Mouse (Mus musculus) c-Kit-positive CD71-positive TER-119-negative erythroid progenitor cells, embryonic 14.5 days (primary cell): Measurements from ENCODE around the gene Vps37d.
"Not testable (repeated sequence)": the region's sequence is repeated elsewhere in the genome, so short reads cannot be mapped to it uniquely, and the experiment has no call there.

Experiments used
- DNase-seq: peaks from one replicate; pipeline ENCODE4 v3.0.0-alpha.2; 2013; ENCODE audit warnings: low read depth

Vps37d gene

DNA sequence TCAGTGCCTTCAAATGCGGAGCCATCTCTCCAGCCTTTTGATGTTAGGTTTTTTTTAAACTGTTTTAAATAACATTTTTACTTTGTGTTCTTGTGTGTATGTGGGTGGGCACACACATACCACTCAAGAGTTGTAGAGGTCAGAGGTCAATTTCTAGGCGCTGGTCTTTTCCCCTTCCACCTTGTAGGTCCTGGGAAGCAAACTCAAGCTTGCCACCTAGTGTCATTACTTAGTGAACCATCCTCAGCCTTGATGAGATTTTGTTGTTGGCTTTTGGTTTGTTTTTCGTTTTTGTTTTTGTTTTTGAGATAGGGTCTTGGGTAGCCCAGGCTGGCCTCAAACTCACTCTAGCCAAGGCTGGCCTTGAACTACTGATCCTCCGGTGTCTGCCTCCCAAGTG lies 2.4 kb downstream of the Vps37d start:
- DNase-seq = no peak

DNA sequence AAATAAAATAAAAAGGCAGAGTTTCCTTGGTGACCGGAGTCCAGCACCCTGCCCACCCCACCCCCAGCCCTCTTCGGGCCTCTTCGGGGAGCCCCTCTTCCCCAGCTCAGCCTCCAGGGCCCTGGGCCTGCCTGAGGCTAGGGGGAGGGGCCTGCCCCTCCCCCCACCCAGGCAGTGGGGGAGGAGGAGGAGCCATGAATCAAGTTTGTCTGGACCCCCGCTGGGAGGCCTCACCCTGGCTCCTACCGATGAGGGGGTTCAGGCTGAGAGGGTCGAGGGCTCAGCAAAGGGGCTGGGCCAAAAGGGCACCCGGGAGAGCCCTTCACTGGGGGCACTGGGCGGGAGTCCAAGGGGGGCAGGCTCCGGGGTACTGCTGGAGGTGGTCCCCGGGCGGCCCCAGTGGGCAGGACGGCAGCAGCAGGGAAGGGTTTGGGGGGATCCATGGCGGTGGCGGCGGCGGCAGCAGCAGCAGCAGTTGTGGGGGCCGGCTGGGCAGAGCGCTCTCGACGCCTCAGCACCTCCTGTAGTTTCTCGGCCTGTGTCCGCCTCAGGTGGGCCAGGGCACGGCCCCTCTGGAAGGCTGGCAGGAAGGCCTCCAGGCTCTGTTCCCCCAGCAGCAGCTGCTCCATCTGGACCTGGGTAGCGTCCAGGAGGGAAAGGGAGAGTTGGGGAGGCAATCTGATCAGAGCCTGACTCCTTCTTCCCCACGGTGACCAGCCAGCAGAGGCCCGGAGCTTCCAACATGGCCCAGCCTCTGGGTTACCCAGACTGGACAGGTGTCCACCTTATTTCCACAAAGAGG lies 4.5 kb downstream of the Vps37d start:
- no peak for DNase-seq

- no peak for DNase-seq
Observed at GRCm38 (mm10) chr5:135072720-135073119, 5.3 kb downstream of the Vps37d start.

GRCm38 (mm10) chr5:135072061-135072460 lies 6.0 kb downstream of the Vps37d start:
- DNase-seq = no peak

- DNase-seq = no peak
Observed at GRCm38 (mm10) chr5:135070448-135070847, 7.6 kb downstream of the Vps37d start.

DNA sequence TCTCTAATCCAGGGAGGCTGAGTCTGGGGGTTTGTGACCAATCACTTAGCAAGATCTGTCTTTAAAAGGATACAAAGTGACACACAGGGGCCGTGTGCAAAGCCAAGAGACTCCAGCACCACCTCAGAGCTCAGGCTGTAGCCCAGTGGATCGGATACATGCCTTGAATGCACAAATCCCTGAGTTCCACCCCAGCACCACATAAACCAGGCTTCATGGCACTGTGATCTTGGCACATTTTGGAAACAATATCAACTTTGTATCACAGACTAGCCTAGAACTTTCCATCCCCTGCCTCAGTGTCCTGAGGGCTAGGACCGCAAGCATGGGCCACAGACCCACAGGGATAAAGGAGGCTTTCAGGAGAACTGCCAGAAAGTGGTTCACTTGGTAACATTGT lies 12.1 kb downstream of the Vps37d start:
- DNase-seq = no peak

GRCm38 (mm10) chr5:135064909-135065446 lies 13.1 kb downstream of the Vps37d start, which contains the start of gene Bud23:
Gene Bud23, minus strand, starts transcription at chr5:135064959.
- DNase-seq = not testable (repeated sequence)

GRCm38 (mm10) chr5:135064382-135064766 lies 13.7 kb downstream of the Vps37d start:
- no peak for DNase-seq

DNA sequence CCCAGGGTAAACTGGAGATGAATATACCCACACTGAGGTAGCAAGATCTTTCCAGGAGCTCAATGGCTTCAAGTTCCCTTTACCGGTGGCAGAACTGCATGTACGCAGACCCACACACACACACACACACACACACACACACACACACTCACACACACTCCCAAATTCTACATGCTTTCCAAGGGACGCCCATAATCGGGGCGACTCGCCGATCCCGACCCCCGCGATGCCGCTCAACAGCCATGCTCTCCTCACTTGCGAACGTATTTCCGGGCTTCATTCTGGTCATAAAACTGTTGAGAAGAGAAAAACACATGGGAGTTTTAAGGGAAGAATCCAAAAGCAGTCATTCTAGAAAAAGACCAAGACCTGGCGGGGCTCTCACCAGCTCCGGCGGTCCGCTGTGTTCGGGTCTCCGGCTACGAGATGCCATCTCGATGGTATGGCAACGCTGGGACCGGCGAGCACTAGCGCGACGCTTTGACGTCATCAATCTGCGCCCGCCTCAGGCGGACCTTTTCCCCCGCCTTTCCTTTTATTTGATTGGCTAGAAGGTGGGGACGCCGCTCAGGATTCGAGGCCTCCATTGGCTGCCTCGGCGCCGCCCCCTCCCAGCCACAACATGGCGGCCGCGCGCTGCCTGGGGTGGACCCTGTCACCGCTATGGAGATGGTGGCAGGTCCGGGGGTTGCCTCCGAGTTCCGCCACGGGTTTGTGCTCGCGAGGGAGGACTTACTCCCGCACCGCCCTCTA lies 14.3 kb downstream of the Vps37d start, which contains the start of gene Dnajc30:
TSS of gene Dnajc30 (plus strand) at position 574 of the 753 bp plus-strand sequence.
- DNase-seq = peak; percentile 95

- DNase-seq = no peak
Observed at GRCm38 (mm10) chr5:135053356-135053755, 24.7 kb downstream of the Vps37d start.

DNA sequence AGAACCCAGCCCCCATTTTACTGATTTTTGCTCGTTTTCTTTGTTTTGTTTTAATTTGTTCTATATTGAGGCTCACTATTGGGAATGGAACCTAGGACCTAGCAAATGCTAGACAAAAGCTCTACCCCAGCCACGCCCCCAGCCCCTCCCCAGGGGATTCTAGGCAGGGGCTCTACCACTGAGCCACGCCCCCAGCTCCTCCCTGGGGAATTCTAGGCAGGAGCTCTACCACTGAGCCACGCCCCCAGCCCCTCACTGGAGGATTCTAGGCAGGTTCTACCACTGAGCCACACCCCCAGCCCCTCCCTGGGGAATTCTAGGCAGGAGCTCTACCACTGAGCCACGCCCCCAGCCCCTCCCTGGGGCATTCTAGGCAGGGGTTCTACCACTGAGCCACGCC lies 28.8 kb downstream of the Vps37d start:
- not testable (repeated sequence) for DNase-seq

GRCm38 (mm10) chr5:135048539-135048938 lies 29.5 kb downstream of the Vps37d start:
- DNase-seq = no peak

- no peak for DNase-seq
Observed at GRCm38 (mm10) chr5:135044575-135044974, 33.5 kb downstream of the Vps37d start.

DNA sequence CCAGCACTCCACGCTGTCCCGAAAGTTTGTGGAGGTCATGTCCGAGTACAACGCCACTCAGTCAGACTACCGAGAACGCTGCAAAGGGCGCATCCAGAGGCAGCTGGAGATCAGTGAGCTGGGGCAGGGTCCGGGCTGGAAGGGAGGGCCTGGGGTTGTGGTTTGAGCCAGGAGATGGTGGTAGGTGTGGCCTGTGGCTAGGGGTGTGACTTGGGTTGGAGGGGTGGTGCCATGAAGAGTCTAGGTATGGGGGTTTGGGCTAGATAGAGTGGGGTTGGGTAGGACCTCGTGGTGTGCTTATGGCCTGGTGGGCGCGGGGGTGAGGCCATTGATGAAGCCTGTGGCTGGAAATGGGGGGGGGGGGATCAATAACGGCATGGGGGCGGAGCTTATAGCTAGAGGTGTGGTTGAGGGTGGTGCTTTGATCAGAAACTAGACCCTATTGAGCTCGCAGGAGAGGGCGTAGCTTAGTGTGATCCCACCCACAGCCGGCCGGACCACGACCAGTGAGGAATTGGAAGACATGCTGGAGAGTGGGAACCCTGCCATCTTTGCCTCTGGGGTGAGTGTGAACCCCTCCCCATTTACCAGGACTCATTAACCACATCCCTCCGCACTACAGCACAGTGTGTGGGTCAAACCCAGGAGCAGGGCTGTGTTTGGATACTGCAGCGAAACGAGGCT lies 35.8 kb downstream of the Vps37d start:
- DNase-seq = no peak

GRCm38 (mm10) chr5:135040777-135041176 lies 37.3 kb downstream of the Vps37d start:
- no peak for DNase-seq

GRCm38 (mm10) chr5:135040059-135040458 lies 38.0 kb downstream of the Vps37d start:
- DNase-seq = no peak

- no peak for DNase-seq
Observed at GRCm38 (mm10) chr5:135039541-135039940, 38.5 kb downstream of the Vps37d start.

DNA sequence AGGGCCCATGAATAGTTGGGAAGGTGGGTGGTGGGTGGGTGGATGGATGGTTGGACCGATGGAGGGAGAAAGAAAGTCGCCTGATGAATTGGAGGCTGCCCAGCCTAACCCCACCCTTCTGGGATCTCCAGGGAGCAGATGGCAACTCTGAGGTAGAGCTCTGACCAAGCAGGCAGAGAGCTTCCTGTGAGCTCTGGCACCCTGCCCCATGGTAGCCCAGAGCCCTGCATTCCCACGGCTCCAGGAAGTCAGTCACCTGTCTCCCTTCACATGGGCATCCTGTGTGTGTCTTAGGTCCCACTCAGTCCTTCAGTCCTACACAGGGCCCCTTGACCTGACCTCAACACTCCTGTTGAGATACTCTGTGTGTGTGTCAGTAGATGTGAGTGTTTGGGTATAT lies 40.1 kb downstream of the Vps37d start:
- DNase-seq = no peak

- no peak for DNase-seq
Observed at GRCm38 (mm10) chr5:135035608-135036359, 42.3 kb downstream of the Vps37d start.

DNA sequence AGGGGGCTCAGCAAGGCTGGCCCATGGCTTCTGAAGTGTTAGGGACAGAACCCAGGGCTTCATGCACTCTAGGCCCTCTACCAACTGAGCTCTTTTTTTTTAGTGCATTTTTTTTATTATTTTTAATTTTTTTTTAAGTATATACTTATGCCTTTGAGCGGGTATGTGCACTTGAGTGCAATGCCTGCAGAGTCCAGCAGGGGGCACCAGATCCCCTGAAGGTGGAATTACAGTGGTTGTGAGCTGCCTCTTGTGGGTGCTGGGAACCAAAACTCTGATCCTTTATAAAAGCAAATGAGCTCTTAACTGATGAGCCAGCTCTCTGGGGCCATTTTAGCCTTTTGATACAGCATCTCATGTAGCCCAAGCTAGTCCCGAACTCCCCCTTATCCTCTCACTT lies 43.5 kb downstream of the Vps37d start:
- DNase-seq = no peak

GRCm38 (mm10) chr5:135032581-135032980 lies 45.5 kb downstream of the Vps37d start:
- no peak for DNase-seq
